Mouse (Mus musculus): ENCODE measurements at regions not wholly inside any gene's neighbourhood (a gene's known extent, or its start where the extent isn't known, plus 50 kb on each side); places are given as distances from the start of the nearest gene placed in this dataset.

- H3K36me3 ChIP-seq (ENCODE audit: control insufficient read depth, insufficient read depth, low read length), result no peaks in the 10 kb centered on the region
- H3K4me1 ChIP-seq (ENCODE audit: control insufficient read depth, insufficient read depth, low read length), result no peaks in the 10 kb centered on the region
- no peak for TF ChIP-seq CTCF (conservative IDR thresholded peaks at IDR 0.05; ENCODE audit: insufficient read depth, insufficient read length, low read depth, low read length)
- no peak for TF ChIP-seq POLR2A (IDR thresholded peaks at IDR 0.05; ENCODE audit: low read depth, low read length)
- H3K27me3 ChIP-seq (replicated peaks; ENCODE audit: control insufficient read depth, insufficient read depth, low read length), result no peaks in the 10 kb centered on the region
- 94% methylated on average over 7 of the region's 7 CpGs for WGBS
- no peak overlapping the region for H3K4me3 ChIP-seq (ENCODE audit: insufficient read depth, low read depth, low read length)
- no peak overlapping the region for H3K27ac ChIP-seq (ENCODE audit: insufficient read depth, low read depth, low read length)
- DNase-seq, result no peak
These were observed 62.4 kb upstream of the Trp53i11 start for GRCm38 (mm10) chr2:93124866-93125467.

DNA sequence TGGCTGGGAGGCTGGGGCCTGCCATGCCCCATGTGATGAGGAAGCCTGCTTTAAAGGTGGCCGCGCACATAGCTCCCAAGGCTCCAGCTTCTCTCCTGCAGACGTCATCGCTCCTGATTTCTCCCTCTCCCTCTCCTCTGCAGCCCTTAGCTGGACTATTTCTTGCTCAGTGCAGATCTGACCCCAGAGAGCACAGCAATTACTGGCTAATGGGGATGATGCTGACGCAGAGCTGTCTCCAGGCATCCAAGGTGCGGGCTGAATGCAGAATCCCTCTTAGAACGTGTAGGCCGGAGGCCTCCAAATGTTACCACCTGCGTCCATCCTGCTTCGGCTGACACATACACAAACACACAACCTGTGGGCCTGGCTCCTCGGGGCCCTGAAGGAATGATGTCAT is 63.5 kb upstream of the Trp53i11 start:
- Histone ChIP-seq H3K36me3 (ENCODE audit: control insufficient read depth, insufficient read depth, low read length) (no peaks in the 10 kb centered on the region), H3K27ac (ENCODE audit: insufficient read depth, low read depth, low read length) (no peak overlapping the region), H3K4me1 (ENCODE audit: control insufficient read depth, insufficient read depth, low read length) (no peaks in the 10 kb centered on the region), H3K4me3 (ENCODE audit: insufficient read depth, low read depth, low read length) (no peak overlapping the region), H3K27me3 (replicated peaks; ENCODE audit: control insufficient read depth, insufficient read depth, low read length) (no peaks in the 10 kb centered on the region)
- no peak for DNase-seq
- TF ChIP-seq POLR2A (IDR thresholded peaks at IDR 0.05; ENCODE audit: low read depth, low read length), result no peak
- no peak for TF ChIP-seq CTCF (conservative IDR thresholded peaks at IDR 0.05; ENCODE audit: insufficient read depth, insufficient read length, low read depth, low read length)
- WGBS, result 91% methylated on average over 11 of the region's 11 CpGs

DNA sequence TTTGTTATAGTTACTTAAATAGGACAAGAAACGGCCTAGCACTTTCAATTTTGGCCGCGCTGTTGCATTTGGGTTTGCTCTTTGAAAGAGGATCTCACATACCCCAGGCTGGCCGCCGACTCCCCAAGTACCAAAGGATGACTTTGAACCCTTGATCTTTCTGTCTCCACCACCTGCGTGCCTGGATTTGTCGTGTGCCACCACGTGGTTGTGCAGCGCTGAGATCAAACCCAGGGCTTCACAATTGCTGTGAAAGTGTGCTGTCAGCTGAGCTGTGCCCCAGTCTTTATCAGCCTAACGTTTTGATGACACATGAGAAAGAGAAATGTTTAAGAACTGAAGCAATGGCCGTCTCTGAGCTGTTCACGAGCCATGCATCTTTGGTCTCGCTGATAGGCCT is 67.0 kb upstream of the Trp53i11 start:
- no peaks in the 10 kb centered on the region for H3K4me1 ChIP-seq (ENCODE audit: control insufficient read depth, insufficient read depth, low read length)
- DNase-seq, result no peak
- no peak for TF ChIP-seq CTCF (conservative IDR thresholded peaks at IDR 0.05; ENCODE audit: insufficient read depth, insufficient read length, low read depth, low read length)
- no peak for TF ChIP-seq POLR2A (IDR thresholded peaks at IDR 0.05; ENCODE audit: low read depth, low read length)
- no peaks in the 10 kb centered on the region for H3K27me3 ChIP-seq (replicated peaks; ENCODE audit: control insufficient read depth, insufficient read depth, low read length)
- WGBS, result 87% methylated on average over 13 of the region's 13 CpGs
- H3K4me3 ChIP-seq (ENCODE audit: insufficient read depth, low read depth, low read length), result no peak overlapping the region
- no peaks in the 10 kb centered on the region for H3K36me3 ChIP-seq (ENCODE audit: control insufficient read depth, insufficient read depth, low read length)
- no peak overlapping the region for H3K27ac ChIP-seq (ENCODE audit: insufficient read depth, low read depth, low read length)

- 64% methylated on average over 8 of the region's 8 CpGs for WGBS
- Histone ChIP-seq H3K4me3 (ENCODE audit: insufficient read depth, low read depth, low read length) (no peak overlapping the region), H3K27me3 (replicated peaks; ENCODE audit: control insufficient read depth, insufficient read depth, low read length) (no peaks in the 10 kb centered on the region), H3K4me1 (ENCODE audit: control insufficient read depth, insufficient read depth, low read length) (no peaks in the 10 kb centered on the region), H3K36me3 (ENCODE audit: control insufficient read depth, insufficient read depth, low read length) (no peaks in the 10 kb centered on the region), H3K27ac (ENCODE audit: insufficient read depth, low read depth, low read length) (no peak overlapping the region)
- no peak for DNase-seq
- TF ChIP-seq CTCF (conservative IDR thresholded peaks at IDR 0.05; ENCODE audit: insufficient read depth, insufficient read length, low read depth, low read length) (no peak), POLR2A (IDR thresholded peaks at IDR 0.05; ENCODE audit: low read depth, low read length) (no peak)
These were observed 68.3 kb upstream of the Trp53i11 start for GRCm38 (mm10) chr2:93119001-93119400.

- no peak for DNase-seq
- no peaks in the 10 kb centered on the region for H3K36me3 ChIP-seq (ENCODE audit: control insufficient read depth, insufficient read depth, low read length)
- H3K4me3 ChIP-seq (ENCODE audit: insufficient read depth, low read depth, low read length), result no peak overlapping the region
- no peak for TF ChIP-seq POLR2A (IDR thresholded peaks at IDR 0.05; ENCODE audit: low read depth, low read length)
- no peak for TF ChIP-seq CTCF (conservative IDR thresholded peaks at IDR 0.05; ENCODE audit: insufficient read depth, insufficient read length, low read depth, low read length)
- 50% methylated on average over 3 of the region's 3 CpGs for WGBS
- H3K4me1 ChIP-seq (ENCODE audit: control insufficient read depth, insufficient read depth, low read length), result no peaks in the 10 kb centered on the region
- H3K27me3 ChIP-seq (replicated peaks; ENCODE audit: control insufficient read depth, insufficient read depth, low read length), result no peaks in the 10 kb centered on the region
- no peak overlapping the region for H3K27ac ChIP-seq (ENCODE audit: insufficient read depth, low read depth, low read length)
These were observed 69.3 kb upstream of the Prdm11 start for GRCm38 (mm10) chr2:93115303-93115702.

DNA sequence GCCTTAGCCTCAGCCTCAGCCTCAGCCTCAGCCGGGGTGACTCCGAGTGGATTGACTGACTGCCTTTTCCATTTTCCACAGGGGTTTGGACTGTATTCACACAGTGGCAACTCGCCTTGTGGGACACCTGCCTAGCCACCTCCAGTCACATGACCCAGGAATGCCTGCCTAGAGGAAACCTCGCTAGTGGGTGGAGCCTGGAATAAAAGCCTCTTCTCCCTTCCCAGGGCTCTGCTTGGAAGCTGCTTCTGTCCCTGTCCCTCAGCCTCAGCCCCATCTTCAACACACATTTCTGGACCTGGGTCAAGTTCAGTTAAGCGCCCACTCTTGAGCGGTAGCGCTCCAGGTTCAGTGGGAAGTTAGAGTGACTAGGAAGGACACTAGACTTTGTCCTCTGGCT is 68.0 kb upstream of the Prdm11 start:
- Histone ChIP-seq H3K27ac (ENCODE audit: insufficient read depth, low read depth, low read length) (no peak overlapping the region), H3K27me3 (replicated peaks; ENCODE audit: control insufficient read depth, insufficient read depth, low read length) (no peaks in the 10 kb centered on the region), H3K4me3 (ENCODE audit: insufficient read depth, low read depth, low read length) (no peak overlapping the region), H3K4me1 (ENCODE audit: control insufficient read depth, insufficient read depth, low read length) (no peaks in the 10 kb centered on the region), H3K36me3 (ENCODE audit: control insufficient read depth, insufficient read depth, low read length) (no peaks in the 10 kb centered on the region)
- no peak for TF ChIP-seq CTCF (conservative IDR thresholded peaks at IDR 0.05; ENCODE audit: insufficient read depth, insufficient read length, low read depth, low read length)
- no peak for TF ChIP-seq POLR2A (IDR thresholded peaks at IDR 0.05; ENCODE audit: low read depth, low read length)
- DNase-seq, result no peak
- WGBS, result 87% methylated on average over 7 of the region's 7 CpGs

DNA sequence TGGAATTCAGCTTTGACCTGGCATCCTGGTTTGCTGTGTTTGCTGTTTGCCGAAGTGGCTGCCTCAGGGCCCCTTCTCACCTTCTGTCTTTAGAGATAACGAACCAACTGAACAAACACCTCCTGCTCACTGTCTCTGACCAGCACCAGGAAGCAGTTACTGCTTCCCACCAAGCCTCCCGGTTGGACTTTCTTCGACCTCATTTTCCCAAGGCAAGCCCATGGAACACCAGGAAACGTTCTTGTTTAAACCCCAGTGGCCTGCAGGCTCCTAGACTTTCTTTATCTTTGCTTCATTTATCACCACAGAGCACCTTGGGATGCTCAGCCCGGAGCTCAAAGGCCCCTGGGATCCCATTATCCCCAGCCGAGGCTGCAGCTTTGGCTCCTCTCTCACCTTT is 66.4 kb upstream of the Prdm11 start:
- H3K4me3 ChIP-seq (ENCODE audit: insufficient read depth, low read depth, low read length), result no peak overlapping the region
- no peaks in the 10 kb centered on the region for H3K4me1 ChIP-seq (ENCODE audit: control insufficient read depth, insufficient read depth, low read length)
- 47% methylated on average over 7 of the region's 7 CpGs for WGBS
- TF ChIP-seq POLR2A (IDR thresholded peaks at IDR 0.05; ENCODE audit: low read depth, low read length) (no peak), CTCF (conservative IDR thresholded peaks at IDR 0.05; ENCODE audit: insufficient read depth, insufficient read length, low read depth, low read length) (no peak)
- no peak for DNase-seq
- no peaks in the 10 kb centered on the region for H3K36me3 ChIP-seq (ENCODE audit: control insufficient read depth, insufficient read depth, low read length)
- no peaks in the 10 kb centered on the region for H3K27me3 ChIP-seq (replicated peaks; ENCODE audit: control insufficient read depth, insufficient read depth, low read length)
- H3K27ac ChIP-seq (ENCODE audit: insufficient read depth, low read depth, low read length), result no peak overlapping the region
